Mouse (Mus musculus) C2C12 (cell line): Measurements from ENCODE around the gene Cntnap5a.

Experiments
- CEBPB ChIP-seq: IDR thresholded peaks from one replicate; pipeline ENCODE4 v1.6.1; 2011; ENCODE audit warnings: low read depth, mild to moderate bottlenecking, control low read depth, moderate library complexity
- CTCF ChIP-seq: IDR thresholded peaks from one replicate; pipeline ENCODE4 v1.5.1; 2011; ENCODE audit not compliant: control insufficient read depth, insufficient read depth, insufficient read length
- FOSL1 ChIP-seq: IDR thresholded peaks from one replicate; pipeline ENCODE4 v1.8.0; 2011; ENCODE audit warnings: mild to moderate bottlenecking, low read length; ENCODE audit not compliant: poor library complexity, insufficient read depth, severe bottlenecking
- MAX ChIP-seq: IDR thresholded peaks from one replicate; pipeline ENCODE4 v1.6.1; 2011; ENCODE audit warnings: mild to moderate bottlenecking, control low read depth
- MYOD1 ChIP-seq: IDR thresholded peaks from one replicate; pipeline ENCODE4 v1.6.1; 2011; ENCODE audit warnings: low read depth; ENCODE audit not compliant: control insufficient read depth, insufficient read length
- MYOG ChIP-seq: IDR thresholded peaks from one replicate; pipeline ENCODE4 v1.6.1; 2011; ENCODE audit not compliant: control insufficient read depth, insufficient read length; ENCODE audit errors: extremely low read depth
- USF1 ChIP-seq: IDR thresholded peaks from one replicate; pipeline ENCODE4 v1.6.1; 2011; ENCODE audit warnings: low read depth, mild to moderate bottlenecking, control low read depth, moderate library complexity

GRCm38 (mm10) chr1:116128450-116129246, 444.1 kb downstream of the Cntnap5a start:
- TF ChIP-seq CTCF (no peak), USF1 (no peak), CEBPB (no peak), MAX (no peak), MYOG (no peak), FOSL1 (no peak), MYOD1 (no peak)
